Mouse (Mus musculus): ENCODE data around the gene Gdf9. TPM values are rescaled to one million over a fixed set of nuclear protein-coding genes. Genes with fewer than 3 reads are reported as not detected.

Gdf9 gene
- total and polyA plus RNA-seq, 2 experiments, result 0.09 to 0.21 TPM

DNA sequence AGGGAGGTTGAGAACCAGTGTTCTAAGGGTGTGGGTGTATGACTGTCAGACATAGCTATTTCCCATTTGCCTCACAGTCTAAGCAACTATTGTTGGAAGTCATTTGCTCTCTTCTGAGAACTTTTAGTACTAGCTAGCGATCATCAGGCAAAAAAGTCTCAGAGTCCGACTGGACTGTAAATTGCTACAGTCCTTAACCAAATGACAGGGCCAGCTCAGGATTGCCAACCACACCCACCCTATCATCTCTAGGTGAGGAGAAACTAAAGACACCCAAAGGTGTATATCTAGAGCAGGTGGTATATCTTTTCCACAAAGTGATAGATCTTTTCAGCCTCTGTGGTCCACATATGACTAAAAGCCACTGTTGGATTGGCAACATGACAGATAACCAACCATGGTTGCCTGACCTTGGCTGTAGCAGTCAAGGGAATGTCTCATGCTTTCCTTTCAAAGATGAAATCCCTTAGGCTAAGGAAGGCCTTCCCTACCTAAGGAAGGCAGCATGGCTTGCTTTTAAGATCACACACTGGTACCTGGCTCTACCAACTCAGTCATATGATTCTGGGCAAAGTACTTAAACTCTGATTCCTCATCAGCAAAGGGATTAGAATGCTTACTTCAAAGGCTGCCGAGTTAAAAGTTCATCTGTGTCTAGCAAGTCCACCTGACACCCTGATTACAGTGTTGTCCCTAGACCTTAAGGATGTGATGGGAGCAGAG is 2.7 kb upstream of the Gdf9 start:
- peak; percentile 57 for DNase-seq (ENCODE audit: extremely low read depth, low read depth, low spot score)

DNA sequence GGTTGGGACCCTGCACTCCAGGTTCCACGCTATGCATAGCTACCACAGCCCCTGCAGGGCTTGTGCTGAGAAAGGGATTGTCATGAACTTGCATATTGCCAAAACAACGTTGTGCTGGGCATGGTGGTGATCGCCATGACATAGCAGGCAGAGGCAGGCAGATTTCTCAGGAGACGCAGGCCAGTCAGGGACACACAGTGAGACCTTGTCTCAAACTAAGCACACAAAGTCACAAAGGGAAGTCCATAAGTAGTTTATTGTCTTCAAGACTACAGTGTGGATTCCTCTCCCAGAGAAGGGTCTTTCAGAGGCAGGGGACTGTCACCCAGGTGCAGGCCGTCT is 2.1 kb upstream of the Gdf9 start:
- Histone ChIP-seq H3K9ac (ENCODE audit: low read depth, low read length) (no peak overlapping the region), H3K4me3 (ENCODE audit: insufficient read depth, low read depth, low read length) (no peak overlapping the region), H3K4me1 (ENCODE audit: control insufficient read depth, insufficient read depth, low read length) (peaks cover 31% of the 10 kb centered on the region), H3K27me3 (ENCODE audit: control insufficient read depth, insufficient read depth, low read length) (no peaks in the 10 kb centered on the region), H3K36me3 (ENCODE audit: control insufficient read depth, insufficient read depth, low read length) (peaks cover 6% of the 10 kb centered on the region; the same call in 1 of the 2 replicates), H3K79me2 (ENCODE audit: control insufficient read depth, insufficient read depth, low read length) (peaks cover 4% of the 10 kb centered on the region; the same call in 1 of the 2 replicates), H3K27ac (replicated peaks; ENCODE audit: insufficient read depth, low read depth, low read length) (no peak overlapping the region)
- TF ChIP-seq POLR2A (IDR thresholded peaks at IDR 0.05; ENCODE audit: extremely low read depth, insufficient read depth, low read length), result no peak
- TF ChIP-seq CTCF (IDR thresholded peaks at IDR 0.05; ENCODE audit: low read depth, low read length), result no peak
- DNase-seq (ENCODE audit: extremely low read depth, low read depth, low spot score), result no peak
- WGBS, result 91% methylated on average over 5 of the region's 5 CpGs

More for the DNA sequence above, 2.7 kb upstream of the Gdf9 start:
- 47% methylated on average over 3 of the region's 3 CpGs for WGBS
- no peak overlapping the region for H3K9ac ChIP-seq (ENCODE audit: low read depth, low read length)
- no peak overlapping the region for H3K27ac ChIP-seq (replicated peaks; ENCODE audit: insufficient read depth, low read depth, low read length)
- peaks cover 4% of the 10 kb centered on the region; the same call in 1 of the 2 replicates for H3K79me2 ChIP-seq (ENCODE audit: control insufficient read depth, insufficient read depth, low read length)
- H3K4me1 ChIP-seq (ENCODE audit: control insufficient read depth, insufficient read depth, low read length), result peaks cover 31% of the 10 kb centered on the region
- H3K27me3 ChIP-seq (ENCODE audit: control insufficient read depth, insufficient read depth, low read length), result no peaks in the 10 kb centered on the region
- H3K36me3 ChIP-seq (ENCODE audit: control insufficient read depth, insufficient read depth, low read length), result peaks cover 6% of the 10 kb centered on the region; the same call in 1 of the 2 replicates
- TF ChIP-seq CTCF (IDR thresholded peaks at IDR 0.05; ENCODE audit: low read depth, low read length) (no peak), POLR2A (IDR thresholded peaks at IDR 0.05; ENCODE audit: extremely low read depth, insufficient read depth, low read length) (no peak)
- H3K4me3 ChIP-seq (ENCODE audit: insufficient read depth, low read depth, low read length), result no peak overlapping the region

DNA sequence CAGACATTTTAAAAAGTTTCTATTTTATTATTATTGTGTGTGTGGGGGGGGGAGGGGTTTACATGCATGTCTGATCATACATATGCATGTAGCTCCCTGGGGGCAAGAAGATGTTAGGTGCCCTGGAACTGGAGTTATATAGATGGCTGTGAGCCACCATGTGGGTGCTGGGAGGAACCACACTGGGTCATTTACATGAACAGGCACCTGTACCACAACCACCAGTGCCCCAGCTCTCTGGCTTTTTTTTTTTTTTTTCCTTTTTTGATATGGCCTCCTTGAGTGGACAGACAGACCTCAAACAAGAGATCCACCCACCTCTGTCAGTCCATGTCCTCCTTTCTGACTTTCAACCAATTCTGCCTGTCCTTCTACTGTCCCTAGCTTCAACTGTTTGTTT is 1.6 kb upstream of the Gdf9 start:
- H3K9ac ChIP-seq (ENCODE audit: low read depth, low read length), result peak overlapping the region; percentile 41; the same call in 1 of the 2 replicates
- H3K4me1 ChIP-seq (ENCODE audit: control insufficient read depth, insufficient read depth, low read length), result peaks cover 28% of the 10 kb centered on the region
- H3K27me3 ChIP-seq (ENCODE audit: control insufficient read depth, insufficient read depth, low read length), result no peaks in the 10 kb centered on the region
- DNase-seq (ENCODE audit: extremely low read depth, low read depth, low spot score), result no peak
- H3K27ac ChIP-seq (replicated peaks; ENCODE audit: insufficient read depth, low read depth, low read length), result peak overlapping the region; percentile 99
- H3K79me2 ChIP-seq (ENCODE audit: control insufficient read depth, insufficient read depth, low read length), result peaks cover 4% of the 10 kb centered on the region; the same call in 1 of the 2 replicates
- no peak overlapping the region for H3K4me3 ChIP-seq (ENCODE audit: insufficient read depth, low read depth, low read length)
- TF ChIP-seq CTCF (IDR thresholded peaks at IDR 0.05; ENCODE audit: low read depth, low read length) (no peak), POLR2A (IDR thresholded peaks at IDR 0.05; ENCODE audit: extremely low read depth, insufficient read depth, low read length) (no peak)
- peaks cover 6% of the 10 kb centered on the region; the same call in 1 of the 2 replicates for H3K36me3 ChIP-seq (ENCODE audit: control insufficient read depth, insufficient read depth, low read length)

DNA sequence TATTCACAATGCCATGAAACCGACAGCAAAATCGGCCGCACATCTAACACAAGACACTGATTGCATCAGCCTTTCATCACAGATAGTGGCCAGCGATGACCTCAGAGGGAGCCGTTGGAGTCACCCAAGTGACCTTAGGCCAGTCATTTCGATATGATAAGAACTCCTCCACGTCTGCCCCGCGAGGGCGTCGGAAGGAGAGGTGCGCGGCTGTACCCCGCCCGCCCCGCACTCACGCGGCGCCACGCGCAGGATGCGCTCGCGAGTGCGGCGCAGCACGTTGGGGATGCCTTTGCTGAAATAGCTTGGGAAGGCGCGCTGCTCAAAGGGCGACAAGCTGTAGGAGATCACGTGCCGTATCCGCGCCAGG is 538 bp upstream of the Gdf9 start:
- Histone ChIP-seq H3K27ac (replicated peaks; ENCODE audit: insufficient read depth, low read depth, low read length) (peak overlapping the region; percentile 99), H3K4me3 (ENCODE audit: insufficient read depth, low read depth, low read length) (peak overlapping the region; percentile 90), H3K4me1 (ENCODE audit: control insufficient read depth, insufficient read depth, low read length) (peaks cover 20% of the 10 kb centered on the region), H3K79me2 (ENCODE audit: control insufficient read depth, insufficient read depth, low read length) (peaks cover 4% of the 10 kb centered on the region; the same call in 1 of the 2 replicates), H3K27me3 (ENCODE audit: control insufficient read depth, insufficient read depth, low read length) (no peaks in the 10 kb centered on the region), H3K36me3 (ENCODE audit: control insufficient read depth, insufficient read depth, low read length) (peaks cover 6% of the 10 kb centered on the region; the same call in 1 of the 2 replicates), H3K9ac (ENCODE audit: low read depth, low read length) (peak overlapping the region; percentile 97)
- TF ChIP-seq POLR2A (IDR thresholded peaks at IDR 0.05; ENCODE audit: extremely low read depth, insufficient read depth, low read length) (no peak), CTCF (IDR thresholded peaks at IDR 0.05; ENCODE audit: low read depth, low read length) (no peak)
- DNase-seq (ENCODE audit: extremely low read depth, low read depth, low spot score), result peak; percentile 93
- WGBS, result under 1% methylated on average over 34 of the region's 34 CpGs

DNA sequence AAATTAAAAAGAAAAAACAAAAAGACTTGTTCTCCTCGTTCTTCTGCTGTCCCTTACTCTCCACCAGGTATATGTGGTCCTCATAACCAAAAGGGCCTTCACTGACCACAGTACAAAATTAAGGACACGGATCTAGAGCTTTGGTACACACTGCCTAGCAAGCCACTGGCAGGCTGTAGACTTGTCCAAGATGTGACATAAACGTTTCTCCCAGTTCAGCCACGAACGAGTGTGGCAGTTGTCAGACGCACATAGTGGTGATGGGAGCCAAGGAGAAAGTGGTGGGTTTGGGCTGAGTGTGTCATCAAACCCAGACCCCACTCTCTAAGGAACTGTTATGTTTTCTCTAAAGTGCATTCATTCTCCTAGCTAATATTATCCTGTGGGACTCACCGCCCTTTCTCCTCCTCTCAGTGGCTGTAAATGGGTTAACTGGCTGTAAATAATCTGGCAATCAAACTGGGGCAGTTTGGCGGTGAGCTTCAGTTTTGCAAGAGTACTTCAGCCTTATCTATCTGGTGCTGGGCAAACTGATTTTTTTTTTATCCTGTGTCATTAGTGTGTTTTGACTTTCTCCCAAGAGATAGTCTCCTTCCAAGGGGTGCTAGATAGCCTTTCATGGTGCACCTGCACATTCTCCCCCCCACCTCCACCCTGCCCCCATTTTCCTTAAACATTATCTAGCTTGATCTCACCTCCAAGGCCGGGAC is 679 bp downstream of the Gdf9 start:
- peak; percentile 95 for DNase-seq (ENCODE audit: extremely low read depth, low read depth, low spot score)
- Histone ChIP-seq H3K79me2 (ENCODE audit: control insufficient read depth, insufficient read depth, low read length) (peaks cover 4% of the 10 kb centered on the region; the same call in 1 of the 2 replicates), H3K36me3 (ENCODE audit: control insufficient read depth, insufficient read depth, low read length) (peaks cover 6% of the 10 kb centered on the region; the same call in 1 of the 2 replicates), H3K27me3 (ENCODE audit: control insufficient read depth, insufficient read depth, low read length) (no peaks in the 10 kb centered on the region), H3K27ac (replicated peaks; ENCODE audit: insufficient read depth, low read depth, low read length) (peak overlapping the region; percentile 96), H3K4me3 (ENCODE audit: insufficient read depth, low read depth, low read length) (peak overlapping the region; percentile 90), H3K4me1 (ENCODE audit: control insufficient read depth, insufficient read depth, low read length) (peaks cover 12% of the 10 kb centered on the region), H3K9ac (ENCODE audit: low read depth, low read length) (peak overlapping the region; percentile 66)
- TF ChIP-seq POLR2A (IDR thresholded peaks at IDR 0.05; ENCODE audit: extremely low read depth, insufficient read depth, low read length), result no peak
- no peak for TF ChIP-seq CTCF (IDR thresholded peaks at IDR 0.05; ENCODE audit: low read depth, low read length)
- WGBS, result 6% methylated on average over 9 of the region's 9 CpGs

Measured in liver, adult 2 months (tissue).